8 mouse cellular contexts compared by ENCODE assay signal in the genomic region with DNA sequence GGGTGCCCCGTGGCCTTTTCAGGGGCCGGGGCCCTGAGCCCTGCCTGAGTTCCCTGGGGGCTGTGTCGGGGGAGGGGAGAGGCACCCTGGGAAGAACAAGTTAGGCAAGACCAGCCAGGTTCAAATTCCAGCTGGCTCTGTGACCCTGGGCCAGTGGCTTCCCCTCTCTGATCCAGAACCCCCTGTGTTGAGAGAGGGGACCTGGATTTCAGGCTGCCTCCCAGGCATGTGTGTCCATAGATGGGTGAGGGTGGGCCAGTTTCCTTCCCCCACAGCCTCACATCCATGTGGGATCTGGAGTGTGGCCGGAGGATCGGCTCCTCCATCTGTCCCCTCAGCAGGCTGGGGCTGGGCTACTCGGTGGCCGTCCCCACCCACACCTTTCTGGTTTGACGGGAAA. TPM values are rescaled to one million over a fixed set of nuclear protein-coding genes. Genes with fewer than 3 reads are reported as not detected.
DNase-seq lines count a peak whose midpoint lies in the region; ATAC-seq lines count a peak whose summit lies in the region.

No protein-coding gene starts in this region.

- H3K36me3 ChIP-seq in kidney, embryonic 15.5 days: peaks cover 25% of the 10 kb centered on the region
- H3K36me3 ChIP-seq in forebrain, embryonic 14.5 days (ENCODE audit: control insufficient read depth, insufficient read depth, low read length): peaks cover 18% of the 10 kb centered on the region
- peaks cover 21% of the 10 kb centered on the region for H3K36me3 ChIP-seq in liver, embryonic 16.5 days (ENCODE audit: control insufficient read depth, insufficient read depth)

- H3K4me3 ChIP-seq in kidney, embryonic 15.5 days (replicated peaks): peak overlapping the region; percentile 81
- no peak overlapping the region for H3K4me3 ChIP-seq in forebrain, embryonic 14.5 days (ENCODE audit: low read depth, low read length)
- peak overlapping the region; percentile 93 for H3K4me3 ChIP-seq in liver, embryonic 16.5 days (ENCODE audit: low read depth, low read length)

- H3K27me3 ChIP-seq in kidney, embryonic 15.5 days: peaks cover 3% of the 10 kb centered on the region; the same call in 1 of the 2 replicates
- peaks cover 10% of the 10 kb centered on the region for H3K27me3 ChIP-seq in forebrain, embryonic 14.5 days (replicated peaks; ENCODE audit: control insufficient read depth, insufficient read depth, low read length)
- no peaks in the 10 kb centered on the region for H3K27me3 ChIP-seq in liver, embryonic 16.5 days (ENCODE audit: control insufficient read depth, insufficient read depth, low read depth, low read length)

- intact Hi-C loops in left cerebral cortex, postnatal 25 days (cut with DNase I): no loop called here

- no peaks in the 10 kb centered on the region for H3K9me3 ChIP-seq in kidney, embryonic 15.5 days (replicated peaks)
- H3K9me3 ChIP-seq in forebrain, embryonic 14.5 days (replicated peaks; ENCODE audit: control insufficient read depth, low read length): no peaks in the 10 kb centered on the region
- H3K9me3 ChIP-seq in liver, embryonic 16.5 days (replicated peaks; ENCODE audit: control insufficient read depth, low read length): no peaks in the 10 kb centered on the region

- H3K27ac ChIP-seq in kidney, embryonic 15.5 days: peak overlapping the region; percentile 92
- no peak overlapping the region for H3K27ac ChIP-seq in forebrain, embryonic 14.5 days (ENCODE audit: low read depth, low read length)
- peak overlapping the region; percentile 55 for H3K27ac ChIP-seq in liver, embryonic 16.5 days (ENCODE audit: low read length)

- peaks cover 55% of the 10 kb centered on the region for H3K4me1 ChIP-seq in kidney, embryonic 15.5 days
- peaks cover 13% of the 10 kb centered on the region for H3K4me1 ChIP-seq in forebrain, embryonic 14.5 days (ENCODE audit: control insufficient read depth, insufficient read depth, low read length)
- H3K4me1 ChIP-seq in liver, embryonic 16.5 days (ENCODE audit: control insufficient read depth, low read depth, low read length): peaks cover 54% of the 10 kb centered on the region

- DNase-seq in kidney, adult 9 months: no peak
- DNase-seq in cerebellum, adult 18-20 months: peak; percentile 64 to 70
- no peak for DNase-seq in forebrain, embryonic 14.5 days (ENCODE audit: low spot score)
- no peak for DNase-seq in left cerebral cortex, postnatal 25 days (ENCODE audit: low spot score in 2 of 2)
- no peak for DNase-seq in natural killer cell, adult 2 months (ENCODE audit: low spot score in 2 of 2)
- no peak for DNase-seq in lung, postnatal 25 days (ENCODE audit: low spot score)

- no peak for ATAC-seq in kidney, embryonic 15.5 days (replicated peaks; ENCODE audit: low FRiP score)
- no peak for ATAC-seq in forebrain, embryonic 14.5 days
- no peak for ATAC-seq in liver, embryonic 16.5 days (ENCODE audit: low read depth)

- peak overlapping the region; percentile 87; the same call in 1 of the 2 replicates for H3K9ac ChIP-seq in kidney, embryonic 15.5 days
- peak overlapping the region; percentile 88; the same call in 1 of the 2 replicates for H3K9ac ChIP-seq in forebrain, embryonic 14.5 days (ENCODE audit: low read length)
- H3K9ac ChIP-seq in liver, embryonic 16.5 days (ENCODE audit: low read depth, low read length): peak overlapping the region; percentile 89

- H3K4me2 ChIP-seq in kidney, embryonic 15.5 days: peak overlapping the region; percentile 94
- peak overlapping the region; percentile 94; the same call in 1 of the 2 replicates for H3K4me2 ChIP-seq in forebrain, embryonic 14.5 days (ENCODE audit: low read length)
- peak overlapping the region; percentile 93 for H3K4me2 ChIP-seq in liver, embryonic 16.5 days (ENCODE audit: low read depth, low read length)

- 51% methylated on average over 8 of the region's 8 CpGs for WGBS in kidney, embryonic 15.5 days
- WGBS in forebrain, embryonic 14.5 days: 67% methylated on average over 8 of the region's 8 CpGs
- WGBS in liver, embryonic 16.5 days (ENCODE audit: insufficient replicate concordance): 31% methylated on average over 8 of the region's 8 CpGs

RNA-seq across cellular contexts. Expression of a gene that starts 5.0 kb away (rescaled TPM):
- 25.6 and 26.6 TPM in 2 replicates for polyA plus RNA-seq in kidney, embryonic 15.5 days (2015; fragmentation: Nextera tagmentation; extraction: Ambion mirVana)
- 6.2 and 8.2 TPM in 2 replicates for polyA plus RNA-seq in forebrain, embryonic 14.5 days (2014; fragmentation: Nextera tagmentation; extraction: Ambion mirVana)
- 30.0 and 35.0 TPM in 2 replicates for polyA plus RNA-seq in liver, embryonic 16.5 days (2015; fragmentation: Nextera tagmentation; extraction: Ambion mirVana)
- total RNA-seq in left cerebral cortex, postnatal 25 days (2021): 100 to 1,000 TPM; 114 TPM

RNA-seq across cellular contexts. Expression of a gene that starts 27.7 kb away (rescaled TPM):
- polyA plus RNA-seq in kidney, embryonic 15.5 days (2015; fragmentation: Nextera tagmentation; extraction: Ambion mirVana): 48.6 and 51.2 TPM in 2 replicates
- 44.0 and 45.5 TPM in 2 replicates for polyA plus RNA-seq in forebrain, embryonic 14.5 days (2014; fragmentation: Nextera tagmentation; extraction: Ambion mirVana)
- 21.8 and 22.1 TPM in 2 replicates for polyA plus RNA-seq in liver, embryonic 16.5 days (2015; fragmentation: Nextera tagmentation; extraction: Ambion mirVana)
- 10 to 100 TPM; 26.6 to 28.7 TPM for total RNA-seq in left cerebral cortex, postnatal 25 days (2021)

RNA-seq across cellular contexts. Expression of a gene that starts 34.3 kb away (rescaled TPM):
- 182 and 202 TPM in 2 replicates for polyA plus RNA-seq in kidney, embryonic 15.5 days (2015; fragmentation: Nextera tagmentation; extraction: Ambion mirVana)
- 180 and 203 TPM in 2 replicates for polyA plus RNA-seq in forebrain, embryonic 14.5 days (2014; fragmentation: Nextera tagmentation; extraction: Ambion mirVana)
- 93.8 and 100 TPM in 2 replicates for polyA plus RNA-seq in liver, embryonic 16.5 days (2015; fragmentation: Nextera tagmentation; extraction: Ambion mirVana)
- total RNA-seq in left cerebral cortex, postnatal 25 days (2021): 100 to 1,000 TPM; 122 to 124 TPM

RNA-seq across cellular contexts. Expression of a gene that starts 36.4 kb away (rescaled TPM):
- 563 and 597 TPM in 2 replicates for polyA plus RNA-seq in kidney, embryonic 15.5 days (2015; fragmentation: Nextera tagmentation; extraction: Ambion mirVana)
- 474 and 520 TPM in 2 replicates for polyA plus RNA-seq in forebrain, embryonic 14.5 days (2014; fragmentation: Nextera tagmentation; extraction: Ambion mirVana)
- 266 and 282 TPM in 2 replicates for polyA plus RNA-seq in liver, embryonic 16.5 days (2015; fragmentation: Nextera tagmentation; extraction: Ambion mirVana)
- 100 to 1,000 TPM; 854 to 872 TPM for total RNA-seq in left cerebral cortex, postnatal 25 days (2021)

RNA-seq across cellular contexts. Expression of a gene that starts 41.3 kb away (rescaled TPM):
- 0.64 and 0.77 TPM in 2 replicates for polyA plus RNA-seq in kidney, embryonic 15.5 days (2015; fragmentation: Nextera tagmentation; extraction: Ambion mirVana)
- polyA plus RNA-seq in forebrain, embryonic 14.5 days (2014; fragmentation: Nextera tagmentation; extraction: Ambion mirVana): 0.14 and 0.25 TPM in 2 replicates
- 39.9 and 45.9 TPM in 2 replicates for polyA plus RNA-seq in liver, embryonic 16.5 days (2015; fragmentation: Nextera tagmentation; extraction: Ambion mirVana)
- total RNA-seq in left cerebral cortex, postnatal 25 days (2021): under 1 TPM; 0.25 to 0.60 TPM

Comparison
In these comparisons a context has a peak if more than half of its experiments do, and no peak if none do; other contexts are left out.
1. DNase-seq: peak in cerebellum, adult 18-20 months (2 of 2); none in kidney, adult 9 months (single experiment), forebrain, embryonic 14.5 days (single experiment), left cerebral cortex, postnatal 25 days (0 of 2), natural killer cell, adult 2 months (0 of 2) and lung, postnatal 25 days (single experiment).
2. Peak in every context shown above with its lines, with median percentiles within 50 percentile points of each other: H3K4me2 ChIP-seq and H3K9ac ChIP-seq.